Mouse (Mus musculus) gastrocnemius, adult 2 months (tissue): Measurements from ENCODE around the gene Acly. TPM values are rescaled to one million over a fixed set of nuclear protein-coding genes. Genes with fewer than 3 reads are reported as not detected.
"Not testable (repeated sequence)": the region's sequence is repeated elsewhere in the genome, so short reads cannot be mapped to it uniquely, and the experiment has no call there.

Source experiments
- DNase-seq: peaks from one replicate; pipeline ENCODE4 v3.0.0; 2022
- H3K27ac ChIP-seq: fragments of 200-600 bp; 2 replicates; pipeline ENCODE4 v1.8.1; 2022; ENCODE audit warnings: mild to moderate bottlenecking
- H3K4me3 ChIP-seq: fragments of 200-600 bp; 2 replicates; pipeline ENCODE4 v1.8.1; 2022; ENCODE audit warnings: mild to moderate bottlenecking, moderate library complexity
- CTCF ChIP-seq: fragments of 200-600 bp; IDR thresholded peaks from 2 replicates; pipeline ENCODE4 v1.8.1; 2022; ENCODE audit warnings: antibody characterized with exemption, mild to moderate bottlenecking, moderate library complexity
- intact Hi-C: fragments of 180-260 bp; cut with DNase I; formaldehyde crosslinking; loops from one replicate; pipeline ENCODE4 v1.15.1; 2025
- total RNA-seq, 2 experiments: library from RNA; stranded (reverse); gene quantifications; 2 replicates each; pipeline ENCODE4 v1.2.3; 2021

The Acly gene
- total RNA-seq, 2 experiments from 2014 or later, result 10.3 to 19.0 TPM

GRCm38 (mm10) chr11:100540966-100541365 lies 13.2 kb upstream of the Acly start:
- no peak for DNase-seq
- no peak for TF ChIP-seq CTCF

GRCm38 (mm10) chr11:100536466-100536865 lies 8.7 kb upstream of the Acly start:
- no peak overlapping the region for H3K27ac ChIP-seq
- no peak for DNase-seq
- intact Hi-C loops, result no loop called here
- no peak for TF ChIP-seq CTCF
- no peak overlapping the region for H3K4me3 ChIP-seq

More at GRCm38 (mm10) chr11:100540966-100541365, 13.2 kb upstream of the Acly start:
- intact Hi-C loops, result no loop called here
- Histone ChIP-seq H3K27ac (no peak overlapping the region), H3K4me3 (no peak overlapping the region)

- no peak overlapping the region for H3K4me3 ChIP-seq
- H3K27ac ChIP-seq, result no peak overlapping the region
- no peak for DNase-seq
- intact Hi-C loops, result no loop called here
- no peak for TF ChIP-seq CTCF
These were observed 8.2 kb upstream of the Acly start for GRCm38 (mm10) chr11:100535996-100536395.

- H3K27ac ChIP-seq, intact Hi-C loops, DNase-seq, H3K4me3 ChIP-seq: not testable (repeated sequence)
These were observed 7.0 kb upstream of the Acly start for GRCm38 (mm10) chr11:100534821-100535220.

- H3K4me3 ChIP-seq, DNase-seq, intact Hi-C loops, H3K27ac ChIP-seq: not testable (repeated sequence)
These were observed 6.6 kb upstream of the Acly start for GRCm38 (mm10) chr11:100534411-100534810.

- H3K27ac ChIP-seq, result no peak overlapping the region
- H3K4me3 ChIP-seq, result no peak overlapping the region
- DNase-seq, result no peak
- intact Hi-C loops, result no loop called here
- TF ChIP-seq CTCF, result no peak
These were observed 6.1 kb upstream of the Acly start for GRCm38 (mm10) chr11:100533871-100534270.

- Histone ChIP-seq H3K4me3 (peak overlapping the region; percentile 88), H3K27ac (peak overlapping the region; percentile 95)
- intact Hi-C loops, result no loop called here
- DNase-seq, result no peak
- TF ChIP-seq CTCF, result no peak
These were observed 770 bp upstream of the Acly start for GRCm38 (mm10) chr11:100528375-100529165.

- peak overlapping the region; percentile 88 for H3K4me3 ChIP-seq
- intact Hi-C loops, result loop anchor here (1.0 kb wide), 1 partner anchor 18 kb away; the partner anchor contains the start of gene Ttc25
- peak overlapping the region; percentile 95 for H3K27ac ChIP-seq
- TF ChIP-seq CTCF, result peak; percentile 38
- peak; percentile 69 for DNase-seq
These were observed 738 bp downstream of the Acly start for GRCm38 (mm10) chr11:100527066-100527457.

GRCm38 (mm10) chr11:100526052-100526816 lies 1.6 kb downstream of the Acly start:
- intact Hi-C loops, result no loop called here
- peak overlapping the region; percentile 95; the same call in 1 of the 2 replicates for H3K27ac ChIP-seq
- no peak for TF ChIP-seq CTCF
- no peak for DNase-seq
- H3K4me3 ChIP-seq, result peak overlapping the region; percentile 88

GRCm38 (mm10) chr11:100524987-100525630 lies 2.7 kb downstream of the Acly start:
- H3K4me3 ChIP-seq, result peak overlapping the region; percentile 9
- no peak for DNase-seq
- intact Hi-C loops, result no loop called here
- TF ChIP-seq CTCF, result no peak
- peak overlapping the region; percentile 41; the same call in 1 of the 2 replicates for H3K27ac ChIP-seq

- peak overlapping the region; percentile 41 for H3K27ac ChIP-seq
- intact Hi-C loops, result no loop called here
- H3K4me3 ChIP-seq, result peak overlapping the region; percentile 9
These were observed 3.4 kb downstream of the Acly start for GRCm38 (mm10) chr11:100524358-100524757.

GRCm38 (mm10) chr11:100520838-100521237 lies 7.0 kb downstream of the Acly start:
- Histone ChIP-seq H3K4me3 (no peak overlapping the region), H3K27ac (no peak overlapping the region)
- TF ChIP-seq CTCF, result no peak
- intact Hi-C loops, result no loop called here
- no peak for DNase-seq

More at GRCm38 (mm10) chr11:100524358-100524757, 3.4 kb downstream of the Acly start:
- peak; percentile 68 for DNase-seq
- TF ChIP-seq CTCF, result no peak

- H3K27ac ChIP-seq, result no peak overlapping the region
- H3K4me3 ChIP-seq, result no peak overlapping the region
- DNase-seq, result no peak
- TF ChIP-seq CTCF, result no peak
- intact Hi-C loops, result no loop called here
These were observed 8.6 kb downstream of the Acly start for GRCm38 (mm10) chr11:100519188-100519587.
